Mouse (Mus musculus) liver, embryonic 11.5 days (tissue): ENCODE results near the gene Stard13. TPM values are rescaled to one million over a fixed set of nuclear protein-coding genes. Genes with fewer than 3 reads are reported as not detected.
A peak's percentile ranks its signal among the peaks of the same experiment; 100 is the strongest.

Experiments used
- ATAC-seq: fragments of 200-750 bp; cut with Nextera tagmentation; replicated peaks from 2 replicates; pipeline ENCODE4 v1.8.0; 2017; ENCODE audit warnings: moderate number of reproducible peaks, mild to moderate bottlenecking, moderate TSS enrichment, moderate library complexity; ENCODE audit not compliant: low FRiP score
- DNase-seq: peaks from one replicate; pipeline ENCODE4 v3.0.0-alpha.2; 2017; ENCODE audit warnings: low spot score
- H3K27ac ChIP-seq: fragments of 300-500 bp; sonication (generic); 2 replicates; pipeline ENCODE4 v1.5.1; 2014; ENCODE audit warnings: mild to moderate bottlenecking, low read depth, low read length, control low read depth
- H3K27me3 ChIP-seq: fragments of 300-500 bp; sonication (generic); replicated peaks from 2 replicates; pipeline ENCODE4 v1.6.1; 2014; ENCODE audit warnings: low read length, mixed read lengths; ENCODE audit not compliant: control insufficient read depth, insufficient read depth
- H3K36me3 ChIP-seq: fragments of 300-500 bp; sonication (generic); 2 replicates; pipeline ENCODE4 v1.6.1; 2014; ENCODE audit warnings: mild to moderate bottlenecking, low read length, moderate library complexity, mixed read lengths; ENCODE audit not compliant: control insufficient read depth, insufficient read depth
- H3K4me1 ChIP-seq: fragments of 300-500 bp; sonication (generic); replicated peaks from 2 replicates; pipeline ENCODE4 v1.6.1; 2014; ENCODE audit warnings: low read length, mixed read lengths; ENCODE audit not compliant: control insufficient read depth, insufficient read depth
- H3K4me2 ChIP-seq: fragments of 300-500 bp; sonication (generic); 2 replicates; pipeline ENCODE4 v1.6.1; 2014; ENCODE audit warnings: mild to moderate bottlenecking, control low read depth, moderate library complexity
- H3K4me3 ChIP-seq: fragments of 300-500 bp; sonication (generic); 2 replicates; pipeline ENCODE4 v1.5.1; 2014; ENCODE audit warnings: low read depth, low read length, control low read depth
- H3K9ac ChIP-seq: fragments of 300-500 bp; sonication (generic); 2 replicates; pipeline ENCODE4 v1.6.1; 2014; ENCODE audit warnings: low read depth, low read length, control low read depth
- H3K9me3 ChIP-seq: fragments of 300-500 bp; sonication (generic); 2 replicates; pipeline ENCODE4 v1.6.1; 2016; ENCODE audit warnings: low read length, inconsistent platforms, mixed read lengths; ENCODE audit not compliant: control insufficient read depth
- WGBS: fragments of 180-500 bp; shearing (Covaris S2); extraction: QIAGEN DNeasy Blood & Tissue Kit; methylation state at CpG from one replicate; pipeline ENCODE4 v1.1.7; 2014; 5-methylcytosine and 5-hydroxymethylcytosine counted together
- polyA plus RNA-seq: library from polyadenylated mRNA; unstranded; fragments of >200 nt; fragmentation: Nextera tagmentation; extraction: Ambion mirVana; gene quantifications from 2 replicates; pipeline ENCODE4 v1.2.1, GENCODE M21; 2014

The Stard13 gene
- polyA plus RNA-seq, 1 experiment from 2014 or later, result 2.3 TPM

- Histone ChIP-seq H3K4me2 (no peak overlapping the region), H3K9ac (no peak overlapping the region), H3K36me3 (no peaks in the 10 kb centered on the region), H3K27me3 (no peaks in the 10 kb centered on the region), H3K4me1 (peaks cover 5% of the 10 kb centered on the region; the same call in 1 of the 2 replicates), H3K4me3 (no peak overlapping the region), H3K27ac (peak overlapping the region; percentile 6; the same call in 1 of the 2 replicates), H3K9me3 (no peaks in the 10 kb centered on the region)
- 62% methylated on average over 12 of the region's 12 CpGs for WGBS
- no peak; the same call in 1 of the 2 replicates for ATAC-seq
- DNase-seq, result no peak
Observed at GRCm38 (mm10) chr5:151056255-151056919, 177.2 kb downstream of the Stard13 start.

DNA sequence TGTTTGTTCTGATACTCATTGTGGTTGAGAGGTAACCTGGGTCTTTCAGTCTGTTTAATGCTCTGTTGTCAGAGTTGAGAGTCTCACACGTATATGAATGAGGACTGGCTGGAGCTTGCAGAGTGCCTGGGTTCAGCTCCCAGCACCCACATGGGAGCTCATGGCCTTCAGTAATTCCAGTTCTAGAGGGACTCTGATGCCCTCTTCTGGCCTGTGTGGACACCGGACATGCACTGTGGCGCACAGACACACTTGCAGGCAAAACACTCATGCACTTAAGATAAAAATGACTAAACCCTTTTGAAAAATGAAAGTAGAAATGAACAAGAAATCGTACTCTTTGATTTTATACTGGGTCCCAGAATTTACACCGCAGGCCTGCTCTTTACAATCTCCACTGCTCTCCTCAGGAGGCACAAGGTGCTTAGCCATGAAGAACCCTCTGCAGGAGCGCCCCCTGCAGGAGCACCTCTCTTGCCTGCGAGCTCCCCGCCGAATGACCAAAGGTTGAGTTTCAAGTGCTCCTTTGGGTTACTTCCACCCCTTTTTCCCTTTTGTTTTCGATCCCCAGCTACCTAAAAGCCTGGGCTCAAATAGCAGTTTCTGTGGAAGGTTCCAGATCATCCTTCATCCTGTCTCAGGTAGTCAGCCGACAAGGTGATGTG, 178.1 kb downstream of the Stard13 start:
- no peak overlapping the region for H3K4me2 ChIP-seq
- no peak overlapping the region for H3K9ac ChIP-seq
- no peaks in the 10 kb centered on the region for H3K27me3 ChIP-seq
- 92% methylated on average over 11 of the region's 11 CpGs for WGBS
- peaks cover 5% of the 10 kb centered on the region; the same call in 1 of the 2 replicates for H3K4me1 ChIP-seq
- DNase-seq (no peak), ATAC-seq (no peak)
- H3K27ac ChIP-seq, result no peak overlapping the region
- H3K9me3 ChIP-seq, result no peaks in the 10 kb centered on the region
- H3K4me3 ChIP-seq, result no peak overlapping the region
- H3K36me3 ChIP-seq, result no peaks in the 10 kb centered on the region

- H3K4me2 ChIP-seq, result no peak overlapping the region
- no peak for DNase-seq
- no peak overlapping the region for H3K27ac ChIP-seq
Observed at GRCm38 (mm10) chr5:151054743-151055114, 178.9 kb downstream of the Stard13 start.

DNA sequence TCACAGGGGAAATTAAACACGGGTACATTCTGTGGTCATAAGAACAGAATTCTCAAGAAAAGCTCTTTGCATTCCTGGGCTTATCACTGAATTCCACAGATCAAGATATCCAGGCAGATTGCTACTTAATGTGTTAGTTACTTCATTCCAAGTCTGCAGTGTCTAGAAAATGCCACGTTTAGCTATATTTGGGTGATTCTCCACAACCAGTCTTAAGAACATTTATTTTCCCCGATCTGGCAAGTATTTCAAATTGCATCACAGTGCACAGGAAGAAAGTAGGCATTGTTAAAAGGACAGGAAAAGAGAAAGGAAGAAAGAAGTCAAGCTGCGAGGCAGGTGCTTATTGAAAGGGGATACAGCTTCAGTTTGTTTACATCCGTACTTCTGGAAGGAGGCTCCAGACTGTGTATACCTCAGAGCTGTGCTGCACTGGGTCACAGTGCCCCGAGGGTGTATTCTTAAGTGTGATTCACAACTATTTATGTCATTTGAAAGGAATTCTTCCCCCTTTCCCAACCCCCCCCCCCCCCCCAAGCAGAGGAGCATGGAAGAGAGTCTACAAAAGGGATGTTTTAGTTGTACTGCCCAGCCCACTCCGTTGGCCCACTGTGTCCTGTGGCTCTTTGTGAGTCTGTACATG, 179.4 kb downstream of the Stard13 start:
- Histone ChIP-seq H3K4me1 (peaks cover 5% of the 10 kb centered on the region; the same call in 1 of the 2 replicates), H3K27ac (no peak overlapping the region)

More at GRCm38 (mm10) chr5:151054743-151055114, 178.9 kb downstream of the Stard13 start:
- Histone ChIP-seq H3K9me3 (no peaks in the 10 kb centered on the region), H3K27me3 (no peaks in the 10 kb centered on the region), H3K36me3 (no peaks in the 10 kb centered on the region), H3K4me1 (peaks cover 5% of the 10 kb centered on the region; the same call in 1 of the 2 replicates), H3K9ac (no peak overlapping the region), H3K4me3 (no peak overlapping the region)
- ATAC-seq, result no peak
- 61% methylated on average over 4 of the region's 4 CpGs for WGBS

GRCm38 (mm10) chr5:151053190-151053589, 180.4 kb downstream of the Stard13 start:
- Histone ChIP-seq H3K27ac (no peak overlapping the region), H3K9ac (no peak overlapping the region), H3K4me1 (peaks cover 5% of the 10 kb centered on the region; the same call in 1 of the 2 replicates), H3K4me2 (no peak overlapping the region), H3K36me3 (no peaks in the 10 kb centered on the region), H3K27me3 (no peaks in the 10 kb centered on the region), H3K9me3 (no peaks in the 10 kb centered on the region), H3K4me3 (no peak overlapping the region)
- 82% methylated on average over 5 of the region's 5 CpGs for WGBS
- ATAC-seq, result no peak
- DNase-seq, result no peak

More for the DNA sequence above, 179.4 kb downstream of the Stard13 start:
- H3K36me3 ChIP-seq, result no peaks in the 10 kb centered on the region
- H3K9ac ChIP-seq, result no peak overlapping the region
- H3K4me3 ChIP-seq, result no peak overlapping the region
- no peak overlapping the region for H3K4me2 ChIP-seq
- no peak for ATAC-seq
- no peak for DNase-seq
- no peaks in the 10 kb centered on the region for H3K27me3 ChIP-seq
- 46% methylated on average over 7 of the region's 7 CpGs for WGBS
- no peaks in the 10 kb centered on the region for H3K9me3 ChIP-seq

DNA sequence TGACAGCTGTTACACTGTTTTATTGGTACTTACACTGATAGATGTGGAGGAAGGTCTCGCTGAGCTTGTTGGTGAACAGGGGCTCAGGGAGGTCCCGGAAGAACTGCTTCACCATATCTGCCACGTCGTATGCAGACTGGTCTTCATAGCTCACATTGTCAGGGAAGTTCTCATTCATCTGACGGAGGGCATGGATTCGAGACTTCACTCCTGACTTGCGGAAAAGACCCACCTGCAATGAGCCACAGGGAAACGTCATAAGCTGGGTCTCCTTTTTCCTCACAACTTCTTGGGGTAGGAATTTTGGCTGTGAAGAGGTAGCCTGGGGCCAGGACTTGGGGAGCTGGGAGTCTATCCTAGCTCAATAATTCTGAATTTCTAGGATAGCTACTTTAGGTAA, 181.3 kb downstream of the Stard13 start:
- Histone ChIP-seq H3K36me3 (no peaks in the 10 kb centered on the region), H3K4me3 (no peak overlapping the region), H3K4me2 (no peak overlapping the region), H3K9me3 (no peaks in the 10 kb centered on the region), H3K27ac (no peak overlapping the region), H3K9ac (no peak overlapping the region), H3K4me1 (peaks cover 5% of the 10 kb centered on the region; the same call in 1 of the 2 replicates), H3K27me3 (no peaks in the 10 kb centered on the region)
- no peak for ATAC-seq
- DNase-seq, result no peak
- 93% methylated on average over 8 of the region's 8 CpGs for WGBS

GRCm38 (mm10) chr5:151047488-151047887, 186.1 kb downstream of the Stard13 start:
- 82% methylated on average over 12 of the region's 12 CpGs for WGBS
- no peak overlapping the region for H3K4me3 ChIP-seq
- H3K9me3 ChIP-seq, result no peaks in the 10 kb centered on the region
- no peak for ATAC-seq
- no peak overlapping the region for H3K4me2 ChIP-seq
- no peak for DNase-seq
- H3K27ac ChIP-seq, result no peak overlapping the region
- H3K36me3 ChIP-seq, result no peaks in the 10 kb centered on the region
- H3K9ac ChIP-seq, result no peak overlapping the region
- no peaks in the 10 kb centered on the region for H3K4me1 ChIP-seq
- no peaks in the 10 kb centered on the region for H3K27me3 ChIP-seq

- Histone ChIP-seq H3K9me3 (no peaks in the 10 kb centered on the region), H3K27me3 (no peaks in the 10 kb centered on the region), H3K4me2 (no peak overlapping the region), H3K36me3 (no peaks in the 10 kb centered on the region), H3K27ac (no peak overlapping the region), H3K9ac (no peak overlapping the region), H3K4me3 (no peak overlapping the region), H3K4me1 (no peaks in the 10 kb centered on the region)
- ATAC-seq, result no peak
- 77% methylated on average over 7 of the region's 7 CpGs for WGBS
- no peak for DNase-seq
Observed at GRCm38 (mm10) chr5:151046917-151047316, 186.7 kb downstream of the Stard13 start.
